Mouse (Mus musculus): ENCODE data around the gene Pygb. TPM values are rescaled to one million over a fixed set of nuclear protein-coding genes. Genes with fewer than 3 reads are reported as not detected.

The Pygb gene
- polyA plus RNA-seq, 1 experiment from 2014 or later: 84.4 TPM

- ATAC-seq (replicated peaks; ENCODE audit: insufficient number of reproducible peaks, low FRiP score, low TSS enrichment): no peak
- Histone ChIP-seq H3K9me3 (replicated peaks; ENCODE audit: control insufficient read depth, low read length) (no peaks in the 10 kb centered on the region), H3K4me3 (ENCODE audit: low read depth, low read length) (no peak overlapping the region), H3K27me3 (ENCODE audit: control insufficient read depth, insufficient read depth, low read length) (no peaks in the 10 kb centered on the region), H3K27ac (ENCODE audit: low read depth, low read length) (no peak overlapping the region), H3K4me2 (no peak overlapping the region), H3K36me3 (ENCODE audit: control insufficient read depth, insufficient read depth, low read length) (peaks cover 61% of the 10 kb centered on the region), H3K9ac (ENCODE audit: low read depth, low read length) (no peak overlapping the region), H3K4me1 (ENCODE audit: control insufficient read depth, insufficient read depth, low read length) (no peaks in the 10 kb centered on the region)
- 75% methylated on average over 3 of the region's 3 CpGs for WGBS (ENCODE audit: insufficient replicate concordance)
Measured at GRCm38 (mm10) chr2:150828164-150828563, 41.6 kb downstream of the Pygb start.

DNA sequence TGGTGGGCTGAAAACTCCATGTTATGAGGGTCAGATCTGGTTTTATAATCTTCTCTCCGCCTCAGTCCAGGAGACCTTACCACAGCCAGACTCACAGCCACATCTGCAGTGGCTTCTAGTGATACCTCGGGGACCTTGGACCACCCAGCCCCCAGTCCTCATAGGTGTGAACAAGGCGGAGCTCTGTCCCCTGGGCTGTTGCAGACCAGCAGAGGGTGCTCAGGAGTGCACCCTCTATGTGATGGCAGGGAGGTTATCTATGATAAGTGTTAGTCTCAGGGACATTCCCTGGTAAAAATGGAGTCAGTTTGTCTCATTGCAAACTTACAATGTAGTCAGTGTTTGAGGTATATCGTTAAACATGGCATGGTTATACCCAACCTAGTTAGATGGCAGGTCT lies 42.1 kb downstream of the Pygb start:
- H3K4me3 ChIP-seq (ENCODE audit: low read depth, low read length): no peak overlapping the region
- H3K4me2 ChIP-seq: no peak overlapping the region
- H3K27me3 ChIP-seq (ENCODE audit: control insufficient read depth, insufficient read depth, low read length): no peaks in the 10 kb centered on the region
- H3K4me1 ChIP-seq (ENCODE audit: control insufficient read depth, insufficient read depth, low read length): no peaks in the 10 kb centered on the region
- no peaks in the 10 kb centered on the region for H3K9me3 ChIP-seq (replicated peaks; ENCODE audit: control insufficient read depth, low read length)
- H3K9ac ChIP-seq (ENCODE audit: low read depth, low read length): no peak overlapping the region
- 76% methylated on average over 4 of the region's 4 CpGs for WGBS (ENCODE audit: insufficient replicate concordance)
- no peak overlapping the region for H3K27ac ChIP-seq (ENCODE audit: low read depth, low read length)
- peaks cover 62% of the 10 kb centered on the region for H3K36me3 ChIP-seq (ENCODE audit: control insufficient read depth, insufficient read depth, low read length)
- no peak for ATAC-seq (replicated peaks; ENCODE audit: insufficient number of reproducible peaks, low FRiP score, low TSS enrichment)

DNA sequence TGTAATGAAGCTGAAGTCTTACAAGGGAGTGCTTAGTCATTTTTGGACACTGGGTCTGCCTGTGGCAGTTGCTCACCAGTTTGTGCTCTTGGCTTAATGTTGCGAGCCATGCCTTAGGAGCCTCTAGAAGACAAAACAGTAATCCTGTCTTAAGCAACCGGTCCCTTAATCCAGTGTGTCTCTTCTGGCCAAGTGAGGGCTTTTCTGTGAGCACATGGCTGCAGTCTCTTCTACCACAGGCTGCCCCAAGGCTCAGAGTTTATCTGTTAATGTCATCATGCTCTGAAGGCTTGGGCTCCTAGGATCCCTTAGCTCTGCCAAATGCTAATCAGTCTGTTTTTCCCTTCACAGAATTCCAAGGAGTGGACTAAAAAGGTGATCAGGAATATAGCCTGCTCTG lies 43.5 kb downstream of the Pygb start:
- H3K36me3 ChIP-seq (ENCODE audit: control insufficient read depth, insufficient read depth, low read length): peaks cover 54% of the 10 kb centered on the region
- whole genome bisulfite sequencing (ENCODE audit: insufficient replicate concordance): 90% methylated on average over 2 of the region's 2 CpGs
- no peak overlapping the region for H3K9ac ChIP-seq (ENCODE audit: low read depth, low read length)
- no peak overlapping the region for H3K4me2 ChIP-seq
- no peak overlapping the region for H3K4me3 ChIP-seq (ENCODE audit: low read depth, low read length)
- H3K27me3 ChIP-seq (ENCODE audit: control insufficient read depth, insufficient read depth, low read length): no peaks in the 10 kb centered on the region
- no peaks in the 10 kb centered on the region for H3K9me3 ChIP-seq (replicated peaks; ENCODE audit: control insufficient read depth, low read length)
- no peak overlapping the region for H3K27ac ChIP-seq (ENCODE audit: low read depth, low read length)
- no peak for ATAC-seq (replicated peaks; ENCODE audit: insufficient number of reproducible peaks, low FRiP score, low TSS enrichment)
- no peaks in the 10 kb centered on the region for H3K4me1 ChIP-seq (ENCODE audit: control insufficient read depth, insufficient read depth, low read length)

DNA sequence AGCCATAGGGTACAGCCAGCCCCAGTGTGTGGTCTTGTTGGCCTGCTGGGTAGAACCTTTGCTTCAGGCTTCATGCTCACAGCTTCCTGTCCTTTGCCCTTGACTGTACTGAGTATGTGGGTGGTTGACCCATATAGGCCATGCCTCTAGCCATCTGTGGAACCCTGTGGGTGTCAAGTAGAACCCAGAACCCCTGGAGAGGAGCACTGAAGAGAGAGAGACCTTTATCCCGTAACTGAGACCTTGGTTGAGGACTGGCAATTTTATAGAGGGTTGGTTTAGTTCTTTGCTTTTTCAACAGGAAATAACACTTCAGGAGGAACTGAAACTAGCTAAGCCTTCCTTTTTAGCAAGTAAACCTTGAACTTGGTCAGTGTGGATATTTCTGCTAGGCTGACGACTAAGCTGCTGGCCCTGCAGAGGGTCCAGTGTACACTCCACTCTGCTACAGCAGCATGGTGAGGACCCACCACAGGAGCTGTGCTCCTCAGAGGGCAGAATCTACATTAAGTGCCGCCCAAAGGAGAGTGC lies 44.4 kb downstream of the Pygb start:
- Histone ChIP-seq H3K9ac (ENCODE audit: low read depth, low read length) (no peak overlapping the region), H3K4me1 (ENCODE audit: control insufficient read depth, insufficient read depth, low read length) (no peaks in the 10 kb centered on the region), H3K27me3 (ENCODE audit: control insufficient read depth, insufficient read depth, low read length) (no peaks in the 10 kb centered on the region), H3K27ac (ENCODE audit: low read depth, low read length) (no peak overlapping the region), H3K4me3 (ENCODE audit: low read depth, low read length) (no peak overlapping the region), H3K36me3 (ENCODE audit: control insufficient read depth, insufficient read depth, low read length) (peaks cover 52% of the 10 kb centered on the region), H3K9me3 (replicated peaks; ENCODE audit: control insufficient read depth, low read length) (no peaks in the 10 kb centered on the region), H3K4me2 (no peak overlapping the region)
- 85% methylated on average over 3 of the region's 3 CpGs for WGBS (ENCODE audit: insufficient replicate concordance)
- ATAC-seq (replicated peaks; ENCODE audit: insufficient number of reproducible peaks, low FRiP score, low TSS enrichment): no peak

DNA sequence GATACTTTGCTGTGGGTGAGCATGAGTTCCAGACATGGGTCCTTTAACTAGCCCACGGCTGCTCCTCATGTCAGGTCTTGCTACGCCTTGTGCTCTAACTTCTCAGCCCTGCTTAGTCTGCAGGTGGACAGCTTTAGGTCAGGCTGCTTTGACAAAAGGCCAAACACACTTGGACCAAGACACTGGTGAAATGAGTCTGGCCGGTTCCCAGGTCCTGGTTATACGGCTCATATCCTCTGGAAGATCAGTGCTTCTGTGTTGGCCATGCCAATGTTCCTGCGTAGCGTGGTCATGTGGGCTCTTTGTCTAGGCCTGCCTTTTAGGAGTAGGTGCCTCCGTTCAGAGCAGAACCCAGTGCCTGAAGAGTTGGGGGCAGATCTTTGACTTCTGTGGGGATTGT lies 45.5 kb downstream of the Pygb start:
- Histone ChIP-seq H3K4me2 (no peak overlapping the region), H3K36me3 (ENCODE audit: control insufficient read depth, insufficient read depth, low read length) (peaks cover 41% of the 10 kb centered on the region), H3K4me3 (ENCODE audit: low read depth, low read length) (no peak overlapping the region), H3K27me3 (ENCODE audit: control insufficient read depth, insufficient read depth, low read length) (no peaks in the 10 kb centered on the region), H3K9me3 (replicated peaks; ENCODE audit: control insufficient read depth, low read length) (no peaks in the 10 kb centered on the region), H3K4me1 (ENCODE audit: control insufficient read depth, insufficient read depth, low read length) (no peaks in the 10 kb centered on the region), H3K27ac (ENCODE audit: low read depth, low read length) (no peak overlapping the region), H3K9ac (ENCODE audit: low read depth, low read length) (no peak overlapping the region)
- ATAC-seq (replicated peaks; ENCODE audit: insufficient number of reproducible peaks, low FRiP score, low TSS enrichment): no peak
- WGBS (ENCODE audit: insufficient replicate concordance): 89% methylated on average over 7 of the region's 7 CpGs

DNA sequence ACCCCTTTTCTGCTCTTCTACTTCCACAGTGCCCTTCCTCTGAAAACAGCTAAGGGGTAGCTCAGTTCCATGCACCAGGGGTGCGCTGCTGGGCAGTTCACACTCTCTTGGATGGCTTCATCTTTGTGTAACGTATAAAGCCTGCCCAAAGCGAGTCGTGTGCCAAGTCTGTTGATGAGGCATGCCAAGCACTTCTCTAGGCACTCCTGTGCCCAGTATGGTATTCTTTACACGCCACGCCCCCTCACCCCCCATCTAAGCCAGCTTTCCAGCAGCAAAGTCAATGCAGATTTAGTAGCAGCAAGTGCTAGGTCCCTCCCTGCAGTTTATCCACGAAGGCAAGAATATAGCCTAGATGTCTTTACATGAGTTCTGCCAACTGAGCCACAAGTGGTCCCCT lies 48.1 kb downstream of the Pygb start:
- Histone ChIP-seq H3K4me2 (no peak overlapping the region), H3K36me3 (ENCODE audit: control insufficient read depth, insufficient read depth, low read length) (peaks cover 23% of the 10 kb centered on the region), H3K27ac (ENCODE audit: low read depth, low read length) (no peak overlapping the region), H3K4me3 (ENCODE audit: low read depth, low read length) (no peak overlapping the region), H3K9me3 (replicated peaks; ENCODE audit: control insufficient read depth, low read length) (no peaks in the 10 kb centered on the region), H3K4me1 (ENCODE audit: control insufficient read depth, insufficient read depth, low read length) (no peaks in the 10 kb centered on the region), H3K27me3 (ENCODE audit: control insufficient read depth, insufficient read depth, low read length) (no peaks in the 10 kb centered on the region), H3K9ac (ENCODE audit: low read depth, low read length) (no peak overlapping the region)
- WGBS (ENCODE audit: insufficient replicate concordance): 85% methylated on average over 7 of the region's 7 CpGs
- no peak for ATAC-seq (replicated peaks; ENCODE audit: insufficient number of reproducible peaks, low FRiP score, low TSS enrichment)

- Histone ChIP-seq H3K4me1 (ENCODE audit: control insufficient read depth, insufficient read depth, low read length) (no peaks in the 10 kb centered on the region), H3K4me3 (ENCODE audit: low read depth, low read length) (no peak overlapping the region), H3K27me3 (ENCODE audit: control insufficient read depth, insufficient read depth, low read length) (no peaks in the 10 kb centered on the region), H3K9ac (ENCODE audit: low read depth, low read length) (no peak overlapping the region), H3K4me2 (no peak overlapping the region), H3K9me3 (replicated peaks; ENCODE audit: control insufficient read depth, low read length) (no peaks in the 10 kb centered on the region), H3K27ac (ENCODE audit: low read depth, low read length) (no peak overlapping the region), H3K36me3 (ENCODE audit: control insufficient read depth, insufficient read depth, low read length) (peaks cover 18% of the 10 kb centered on the region)
- ATAC-seq (replicated peaks; ENCODE audit: insufficient number of reproducible peaks, low FRiP score, low TSS enrichment): no peak
- WGBS (ENCODE audit: insufficient replicate concordance): 92% methylated on average over 4 of the region's 4 CpGs
Measured at GRCm38 (mm10) chr2:150835975-150836374, 49.4 kb downstream of the Pygb start.

- Histone ChIP-seq H3K27me3 (ENCODE audit: control insufficient read depth, insufficient read depth, low read length) (no peaks in the 10 kb centered on the region), H3K9ac (ENCODE audit: low read depth, low read length) (no peak overlapping the region), H3K9me3 (replicated peaks; ENCODE audit: control insufficient read depth, low read length) (no peaks in the 10 kb centered on the region), H3K4me2 (no peak overlapping the region), H3K4me1 (ENCODE audit: control insufficient read depth, insufficient read depth, low read length) (no peaks in the 10 kb centered on the region), H3K27ac (ENCODE audit: low read depth, low read length) (no peak overlapping the region), H3K36me3 (ENCODE audit: control insufficient read depth, insufficient read depth, low read length) (peaks cover 11% of the 10 kb centered on the region), H3K4me3 (ENCODE audit: low read depth, low read length) (no peak overlapping the region)
- WGBS (ENCODE audit: insufficient replicate concordance): 73% methylated on average over 15 of the region's 15 CpGs
- ATAC-seq (replicated peaks; ENCODE audit: insufficient number of reproducible peaks, low FRiP score, low TSS enrichment): no peak
Measured at GRCm38 (mm10) chr2:150836906-150837305, 50.4 kb downstream of the Pygb start.

- ATAC-seq (replicated peaks; ENCODE audit: insufficient number of reproducible peaks, low FRiP score, low TSS enrichment): no peak
- Histone ChIP-seq H3K4me1 (ENCODE audit: control insufficient read depth, insufficient read depth, low read length) (no peaks in the 10 kb centered on the region), H3K4me2 (no peak overlapping the region), H3K27me3 (ENCODE audit: control insufficient read depth, insufficient read depth, low read length) (no peaks in the 10 kb centered on the region), H3K9me3 (replicated peaks; ENCODE audit: control insufficient read depth, low read length) (no peaks in the 10 kb centered on the region), H3K4me3 (ENCODE audit: low read depth, low read length) (no peak overlapping the region), H3K9ac (ENCODE audit: low read depth, low read length) (no peak overlapping the region), H3K27ac (ENCODE audit: low read depth, low read length) (no peak overlapping the region), H3K36me3 (ENCODE audit: control insufficient read depth, insufficient read depth, low read length) (peaks cover 10% of the 10 kb centered on the region)
- whole genome bisulfite sequencing (ENCODE audit: insufficient replicate concordance): 93% methylated on average over 3 of the region's 3 CpGs
Measured at GRCm38 (mm10) chr2:150837781-150838180, 51.2 kb downstream of the Pygb start.

All from heart, embryonic 11.5 days (tissue).